Mouse (Mus musculus): ENCODE data around the gene Gzmk.

The Gzmk gene

DNA sequence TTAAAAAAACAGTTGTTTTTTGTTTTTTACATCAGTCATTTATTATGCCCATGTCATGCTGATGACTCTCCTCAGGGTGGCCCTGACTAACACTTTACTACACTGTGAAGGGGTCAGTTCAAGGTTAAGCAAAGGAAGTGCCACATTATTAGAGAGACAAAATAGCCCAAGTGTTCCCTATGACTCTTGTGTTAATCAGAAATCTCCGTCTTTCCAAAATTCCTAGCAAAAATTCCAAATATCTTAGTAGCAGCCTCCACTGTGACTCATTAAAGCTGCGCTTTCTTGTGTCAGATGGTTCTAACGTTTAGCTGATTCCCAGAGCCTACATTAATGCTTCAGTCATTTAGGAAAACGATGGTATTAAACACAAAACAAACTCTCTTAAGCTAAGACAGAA is 23.5 kb downstream of the Gzmk start:
- no peak for DNase-seq

GRCm38 (mm10) chr13:113201631-113202030 is 24.1 kb downstream of the Gzmk start:
- DNase-seq: no peak

GRCm38 (mm10) chr13:113200726-113201125 is 25.0 kb downstream of the Gzmk start:
- DNase-seq: no peak

GRCm38 (mm10) chr13:113199331-113199730 is 26.4 kb downstream of the Gzmk start:
- DNase-seq: no peak

GRCm38 (mm10) chr13:113197872-113198502 is 27.7 kb downstream of the Gzmk start:
- no peak for DNase-seq

DNA sequence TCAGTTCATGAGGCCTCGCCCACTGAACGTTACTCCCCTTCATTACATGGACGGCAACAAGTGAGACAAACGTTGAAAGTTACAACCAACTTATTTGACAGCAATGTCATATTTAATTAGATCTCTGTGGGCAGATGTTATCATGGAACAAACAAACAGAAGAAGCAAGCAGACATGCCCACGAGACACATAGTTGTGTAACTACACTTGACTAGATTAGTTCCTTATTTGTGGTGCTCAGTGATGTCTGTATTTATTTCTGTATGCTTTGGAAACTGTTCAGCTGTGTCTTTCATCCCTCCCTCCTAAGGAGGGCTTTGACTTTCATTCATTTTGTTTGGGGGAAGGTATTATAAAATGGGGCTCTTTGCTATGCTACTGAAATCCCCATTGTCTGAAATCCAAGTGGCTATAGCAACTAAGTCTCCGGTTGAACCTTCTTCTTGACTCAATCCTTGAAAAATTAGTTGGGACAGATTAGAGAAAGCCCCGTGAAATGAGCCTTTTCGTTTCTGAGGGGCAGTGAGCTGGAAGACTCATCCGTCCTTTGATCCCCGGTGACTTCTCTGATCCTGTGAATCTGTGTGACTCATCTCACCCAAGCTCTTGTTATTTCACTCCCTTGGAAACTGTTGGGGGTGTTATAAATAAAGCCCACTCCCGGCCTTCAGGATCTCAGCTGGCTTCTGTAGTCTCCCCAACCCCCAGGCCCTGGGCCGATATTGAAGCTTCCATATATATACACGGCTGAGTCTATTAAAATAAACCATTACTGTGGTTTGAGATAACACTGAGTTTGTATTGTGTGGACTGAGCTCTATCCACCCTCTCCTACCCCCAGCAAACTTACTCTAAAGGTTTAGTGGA is 28.7 kb downstream of the Gzmk start:
- DNase-seq: no peak

GRCm38 (mm10) chr13:113183720-113184119 is 42.0 kb downstream of the Gzmk start:
- no peak for DNase-seq

DNA sequence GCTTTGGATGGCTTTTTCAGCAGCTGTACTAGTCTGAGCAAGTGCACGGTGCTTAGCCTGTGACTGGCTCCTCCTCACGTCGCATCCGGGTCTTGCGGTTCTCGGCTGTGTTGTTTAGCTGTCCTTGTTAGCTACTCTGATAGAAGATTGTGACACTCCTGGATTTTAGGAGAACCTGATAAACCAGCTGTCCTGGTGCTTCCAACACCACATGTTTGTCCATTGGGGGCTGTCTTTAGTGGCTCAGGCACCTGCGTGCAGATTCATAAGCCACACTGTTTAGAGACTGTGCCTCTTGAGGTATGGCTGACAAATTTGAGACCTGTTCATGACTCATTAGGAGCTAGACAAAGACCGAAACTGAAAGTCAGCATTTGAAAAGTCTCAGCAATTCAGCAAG is 42.4 kb downstream of the Gzmk start:
- DNase-seq: no peak

DNA sequence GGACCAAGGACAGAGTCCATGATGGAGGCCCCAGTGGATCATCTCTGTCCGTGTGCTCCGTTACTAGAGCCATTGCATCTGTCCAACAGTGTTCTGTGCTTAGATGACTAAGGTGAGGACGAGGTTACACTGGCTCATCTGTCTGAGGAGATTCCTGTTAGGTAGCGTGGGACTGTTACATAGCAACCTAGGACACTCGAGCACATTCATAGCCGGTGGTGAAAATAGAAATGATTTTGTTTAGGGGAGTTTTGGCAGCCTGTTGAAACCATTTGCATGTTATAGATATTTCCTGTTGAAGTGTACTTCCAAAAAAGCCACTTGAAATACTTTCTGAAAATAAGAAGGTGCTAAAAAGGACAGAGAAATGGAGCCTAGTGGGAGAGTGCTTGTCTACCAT is 51.5 kb downstream of the Gzmk start:
- DNase-seq: no peak

DNA sequence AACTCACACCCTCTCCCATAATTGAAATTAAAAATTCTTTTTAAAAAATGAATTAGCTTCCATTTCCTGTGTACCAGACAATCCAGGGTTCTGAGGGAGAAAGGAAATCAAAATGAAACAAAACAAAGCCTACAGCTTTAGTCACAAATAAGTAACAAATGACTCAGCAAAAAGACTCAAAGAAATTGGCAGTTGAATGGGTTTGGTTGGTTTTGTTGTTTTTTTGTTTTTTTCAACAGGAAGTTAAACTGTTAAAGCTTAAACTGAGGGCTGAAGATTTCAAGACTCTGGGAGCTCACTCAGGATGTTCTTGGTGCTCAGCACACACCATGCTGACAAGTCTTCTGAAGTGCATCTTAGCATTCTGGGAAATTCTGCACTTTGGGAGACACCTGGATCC is 55.5 kb downstream of the Gzmk start:
- no peak for DNase-seq

DNA sequence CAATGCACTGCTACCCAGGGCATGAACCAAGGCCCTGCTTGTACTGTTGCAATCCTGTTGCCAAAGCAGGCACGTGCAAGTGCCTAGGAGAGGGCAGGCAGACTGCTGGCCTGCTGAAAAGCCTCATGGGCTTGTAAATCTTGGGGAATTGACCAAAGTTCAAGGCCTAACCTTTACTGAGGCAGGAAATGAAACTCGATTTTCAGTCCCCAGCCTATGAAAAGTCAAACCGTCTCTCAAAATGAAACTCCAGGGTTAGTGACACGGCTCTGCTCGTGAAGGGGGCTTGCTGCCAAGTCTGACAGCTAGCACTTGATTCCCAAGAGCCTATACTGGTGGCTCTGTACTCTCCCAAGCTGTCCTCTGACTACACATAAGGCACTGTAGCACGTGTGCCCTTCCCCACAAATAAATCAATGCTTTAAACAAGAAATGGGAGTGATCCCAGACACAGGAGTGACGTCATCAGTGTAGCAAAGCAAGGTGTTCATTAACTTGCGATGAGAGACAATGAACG is 57.6 kb downstream of the Gzmk start:
- no peak for DNase-seq

GRCm38 (mm10) chr13:113164252-113165005 is 61.3 kb downstream of the Gzmk start:
- DNase-seq: no peak

DNA sequence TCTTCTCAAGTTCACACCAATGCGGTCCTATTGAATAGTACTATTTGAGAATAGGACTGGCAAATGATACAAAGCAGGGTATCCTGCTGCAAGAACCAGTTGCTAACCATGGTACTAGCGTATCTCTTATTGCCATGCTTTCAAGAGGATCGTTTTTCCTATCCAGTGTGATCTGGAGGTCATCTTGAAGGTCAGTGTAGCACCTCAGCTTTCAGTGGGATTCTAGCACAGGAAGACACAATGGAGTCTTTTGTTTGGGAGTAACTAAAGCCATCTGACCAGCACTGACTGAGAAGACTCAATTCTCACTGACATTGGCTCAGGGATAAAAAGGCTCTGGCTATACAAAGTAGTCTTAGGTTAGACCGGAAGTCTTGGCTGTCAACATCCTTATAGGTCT is 74.2 kb downstream of the Gzmk start:
- no peak for DNase-seq

GRCm38 (mm10) chr13:113139597-113139996 is 86.1 kb downstream of the Gzmk start:
- DNase-seq: no peak

DNA sequence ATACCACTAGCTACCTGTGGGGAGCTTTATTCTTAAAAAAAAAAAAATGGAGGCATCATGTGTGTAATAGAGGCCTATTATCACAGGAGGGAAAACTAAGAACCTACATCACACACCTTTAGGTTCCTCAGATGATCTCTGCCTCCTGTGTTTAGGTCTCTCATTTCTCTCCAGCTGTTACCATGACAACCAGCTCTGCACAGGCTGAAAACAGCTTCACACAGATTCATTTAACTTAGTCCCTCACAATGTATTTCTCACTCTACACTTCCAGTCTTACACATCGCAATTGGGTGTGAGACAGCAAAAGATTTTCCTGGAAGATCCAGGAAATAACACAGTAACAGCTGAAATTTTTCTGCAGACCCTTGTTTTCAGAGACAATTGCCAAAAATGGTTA is 95.7 kb downstream of the Gzmk start:
- DNase-seq: no peak

All from layer of hippocampus, adult 9-11 months (tissue).